Mouse (Mus musculus): ENCODE data around the gene Pola2. TPM values are rescaled to one million over a fixed set of nuclear protein-coding genes. Genes with fewer than 3 reads are reported as not detected.
A peak's percentile ranks its signal among the peaks of the same experiment; 100 is the strongest.

Gene Pola2
- polyA plus RNA-seq, 1 experiment from 2014 or later, result 20.8 TPM

DNA sequence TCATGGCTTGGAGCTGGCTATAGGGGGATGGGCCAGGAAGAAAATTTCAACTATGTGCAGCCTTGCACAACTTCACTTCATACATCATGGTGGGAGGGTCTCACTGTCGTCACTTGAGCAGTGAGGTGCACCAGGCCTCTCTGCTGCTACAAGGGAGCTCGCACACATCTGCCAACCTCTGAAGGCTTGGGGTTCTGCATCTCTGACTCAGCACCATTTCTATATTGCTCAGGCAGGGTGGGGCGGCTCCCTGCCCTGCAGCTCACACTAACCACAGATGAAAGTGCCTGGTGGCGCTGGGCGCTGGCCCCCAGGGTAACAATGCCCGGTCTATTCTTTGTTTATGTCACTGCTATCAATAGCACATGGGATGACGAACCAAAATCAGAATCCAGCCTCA lies 19.0 kb downstream of the Pola2 start:
- peaks cover 36% of the 10 kb centered on the region for H3K36me3 ChIP-seq
- no peak overlapping the region for H3K4me2 ChIP-seq
- no peak for ATAC-seq (ENCODE audit: low read depth)
- H3K9me3 ChIP-seq, result no peaks in the 10 kb centered on the region
- no peak overlapping the region for H3K4me3 ChIP-seq
- H3K27me3 ChIP-seq, result no peaks in the 10 kb centered on the region
- H3K4me1 ChIP-seq (replicated peaks), result 0 out of 2 replicates have a peak, but pooled peaks cover 9% of the 10 kb centered on the region
- H3K27ac ChIP-seq (replicated peaks), result no peak overlapping the region
- H3K9ac ChIP-seq, result no peak overlapping the region
- 80% methylated on average over 7 of the region's 7 CpGs for WGBS

GRCm38 (mm10) chr19:5944145-5944544 lies 19.9 kb downstream of the Pola2 start:
- WGBS, result 75% methylated on average over 8 of the region's 8 CpGs

DNA sequence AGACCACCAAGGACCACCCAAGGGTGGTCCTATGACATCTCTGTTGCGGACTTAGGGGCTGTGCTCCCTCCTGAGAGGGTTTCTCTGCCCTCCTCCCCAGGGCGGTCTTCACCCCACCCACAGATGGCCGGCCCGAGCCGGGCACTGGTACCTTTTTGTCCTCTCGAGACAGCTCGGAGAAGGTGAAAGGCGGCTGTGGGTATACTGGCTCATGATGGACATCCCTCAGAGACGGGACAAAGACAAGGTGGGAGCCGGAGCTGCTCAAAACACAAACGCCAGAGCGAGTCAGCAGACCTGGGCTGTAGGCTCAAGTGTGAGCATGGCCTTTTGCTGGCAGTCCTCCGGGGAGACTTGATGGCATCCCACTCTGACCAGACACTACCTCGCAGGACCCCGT lies 20.6 kb downstream of the Pola2 start:
- H3K27ac ChIP-seq (replicated peaks), result no peak overlapping the region
- H3K9me3 ChIP-seq, result no peaks in the 10 kb centered on the region
- ATAC-seq (ENCODE audit: low read depth), result no peak
- WGBS, result 92% methylated on average over 15 of the region's 15 CpGs
- no peak overlapping the region for H3K4me3 ChIP-seq
- H3K9ac ChIP-seq, result no peak overlapping the region
- no peak overlapping the region for H3K4me2 ChIP-seq
- peaks cover 15% of the 10 kb centered on the region for H3K4me1 ChIP-seq (replicated peaks)
- peaks cover 34% of the 10 kb centered on the region for H3K36me3 ChIP-seq
- no peaks in the 10 kb centered on the region for H3K27me3 ChIP-seq

More at GRCm38 (mm10) chr19:5944145-5944544, 19.9 kb downstream of the Pola2 start:
- no peaks in the 10 kb centered on the region for H3K27me3 ChIP-seq
- H3K27ac ChIP-seq (replicated peaks), result no peak overlapping the region
- no peak overlapping the region for H3K4me3 ChIP-seq
- peaks cover 38% of the 10 kb centered on the region for H3K36me3 ChIP-seq
- peaks cover 14% of the 10 kb centered on the region; the same call in 1 of the 2 replicates for H3K4me1 ChIP-seq (replicated peaks)
- no peak overlapping the region for H3K9ac ChIP-seq
- ATAC-seq (ENCODE audit: low read depth), result no peak
- no peak overlapping the region for H3K4me2 ChIP-seq
- H3K9me3 ChIP-seq, result no peaks in the 10 kb centered on the region

DNA sequence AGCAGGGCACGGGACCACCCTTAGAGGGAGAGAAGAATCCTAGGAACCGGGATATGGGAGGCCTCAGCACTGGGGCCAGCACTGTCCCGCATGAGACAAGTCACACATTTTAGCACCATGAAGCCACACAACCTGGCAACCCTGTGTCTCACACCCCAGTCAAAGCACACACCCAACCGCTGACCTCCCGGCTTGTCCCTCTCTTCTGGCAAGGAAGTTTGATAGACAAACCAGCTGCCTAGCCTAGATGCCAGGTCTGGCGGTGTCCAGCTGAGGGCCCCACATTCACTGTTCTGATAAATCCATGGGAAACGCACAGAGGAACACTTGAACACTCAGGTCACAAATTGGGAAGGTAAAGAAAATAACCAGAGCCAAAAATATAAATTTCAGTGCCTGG lies 21.4 kb downstream of the Pola2 start:
- Histone ChIP-seq H3K36me3 (peaks cover 26% of the 10 kb centered on the region), H3K4me3 (no peak overlapping the region), H3K4me1 (replicated peaks) (peaks cover 23% of the 10 kb centered on the region), H3K27me3 (no peaks in the 10 kb centered on the region), H3K27ac (replicated peaks) (no peak overlapping the region), H3K4me2 (no peak overlapping the region), H3K9me3 (no peaks in the 10 kb centered on the region), H3K9ac (no peak overlapping the region)
- 93% methylated on average over 7 of the region's 7 CpGs for WGBS
- no peak for ATAC-seq (ENCODE audit: low read depth)

- no peaks in the 10 kb centered on the region for H3K9me3 ChIP-seq
- H3K4me3 ChIP-seq, result no peak overlapping the region
- WGBS, result 95% methylated on average over 10 of the region's 10 CpGs
- no peak overlapping the region for H3K9ac ChIP-seq
- H3K4me2 ChIP-seq, result no peak overlapping the region
- ATAC-seq (ENCODE audit: low read depth), result no peak
- 0 out of 2 replicates have a peak overlapping the region, but pooled peaks have one; percentile 2 for H3K27ac ChIP-seq (replicated peaks)
- H3K27me3 ChIP-seq, result no peaks in the 10 kb centered on the region
- peaks cover 30% of the 10 kb centered on the region for H3K4me1 ChIP-seq (replicated peaks)
- peaks cover 23% of the 10 kb centered on the region for H3K36me3 ChIP-seq
Measured at GRCm38 (mm10) chr19:5940656-5941055, 23.3 kb downstream of the Pola2 start.

DNA sequence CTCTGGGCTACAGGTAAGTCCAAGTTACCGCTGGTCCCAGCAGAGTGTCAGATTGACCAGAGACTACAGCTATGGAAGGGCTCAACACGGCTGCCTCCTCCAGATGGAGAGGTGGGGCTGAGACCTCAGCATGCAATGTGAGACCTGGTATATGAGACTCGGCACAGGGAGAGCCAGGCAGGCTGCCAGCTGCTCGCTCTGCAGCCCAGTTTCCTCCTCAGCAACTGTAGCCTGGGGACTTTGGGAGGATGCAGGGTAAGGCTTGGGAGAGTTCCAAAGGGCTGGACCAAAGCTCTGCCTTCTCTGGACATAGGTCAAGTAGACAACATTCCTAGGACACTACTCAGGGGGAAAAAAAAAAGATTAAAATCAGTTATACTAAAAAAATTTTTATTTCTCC lies 23.8 kb downstream of the Pola2 start:
- Histone ChIP-seq H3K4me1 (replicated peaks) (peaks cover 27% of the 10 kb centered on the region), H3K36me3 (peaks cover 21% of the 10 kb centered on the region), H3K9me3 (no peaks in the 10 kb centered on the region), H3K27me3 (no peaks in the 10 kb centered on the region), H3K27ac (replicated peaks) (peak overlapping the region; percentile 70), H3K4me2 (no peak overlapping the region), H3K4me3 (no peak overlapping the region), H3K9ac (no peak overlapping the region)
- ATAC-seq (ENCODE audit: low read depth), result 0 out of 2 replicates have a peak, but pooled peaks have one; percentile 13
- 65% methylated on average over 4 of the region's 4 CpGs for WGBS

- 75% methylated on average over 5 of the region's 5 CpGs for WGBS
- H3K4me2 ChIP-seq, result no peak overlapping the region
- peaks cover 23% of the 10 kb centered on the region for H3K4me1 ChIP-seq (replicated peaks)
- H3K36me3 ChIP-seq, result peaks cover 19% of the 10 kb centered on the region
- no peaks in the 10 kb centered on the region for H3K27me3 ChIP-seq
- peak overlapping the region; percentile 70 for H3K27ac ChIP-seq (replicated peaks)
- no peak for ATAC-seq (ENCODE audit: low read depth)
- no peak overlapping the region for H3K9ac ChIP-seq
- no peak overlapping the region for H3K4me3 ChIP-seq
- no peaks in the 10 kb centered on the region for H3K9me3 ChIP-seq
Measured at GRCm38 (mm10) chr19:5939715-5940114, 24.3 kb downstream of the Pola2 start.

GRCm38 (mm10) chr19:5938516-5938915 lies 25.5 kb downstream of the Pola2 start:
- Histone ChIP-seq H3K9me3 (no peaks in the 10 kb centered on the region), H3K36me3 (peaks cover 19% of the 10 kb centered on the region), H3K9ac (no peak overlapping the region), H3K4me1 (replicated peaks) (peaks cover 21% of the 10 kb centered on the region), H3K27ac (replicated peaks) (peak overlapping the region; percentile 81), H3K4me2 (no peak overlapping the region), H3K4me3 (no peak overlapping the region), H3K27me3 (no peaks in the 10 kb centered on the region)
- WGBS, result 90% methylated on average over 6 of the region's 6 CpGs
- ATAC-seq (ENCODE audit: low read depth), result no peak

DNA sequence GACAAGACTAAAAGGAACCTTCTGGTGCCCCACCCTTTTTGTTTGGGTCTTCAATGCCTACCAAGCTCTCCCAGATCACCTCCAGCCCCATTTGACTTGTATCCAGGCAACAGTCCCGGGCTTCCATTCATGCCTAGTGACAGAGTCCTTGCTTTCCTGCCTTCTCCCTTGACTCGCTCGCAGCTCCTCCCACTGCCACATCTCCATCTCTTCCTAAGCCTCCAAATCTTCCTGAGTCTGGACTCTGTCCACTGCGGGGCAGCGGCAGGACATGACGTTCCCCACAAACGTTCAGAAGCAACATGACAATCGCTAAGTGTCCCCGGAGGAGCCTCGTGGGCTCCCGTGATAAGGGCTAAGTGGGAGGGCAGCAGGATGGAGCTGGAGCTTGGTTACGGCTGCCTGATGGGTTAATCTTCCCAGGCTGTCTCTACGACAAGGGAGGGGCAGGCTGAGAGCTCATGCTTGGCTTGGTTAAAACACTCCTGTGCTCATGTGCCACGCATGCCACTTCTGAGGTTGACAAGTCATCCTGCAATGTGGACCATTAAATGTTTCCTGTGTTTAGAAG lies 26.1 kb downstream of the Pola2 start:
- peaks cover 21% of the 10 kb centered on the region for H3K4me1 ChIP-seq (replicated peaks)
- peak overlapping the region; percentile 45 for H3K4me2 ChIP-seq
- no peaks in the 10 kb centered on the region for H3K27me3 ChIP-seq
- peaks cover 18% of the 10 kb centered on the region for H3K36me3 ChIP-seq
- H3K27ac ChIP-seq (replicated peaks), result peak overlapping the region; percentile 81
- 25% methylated on average over 14 of the region's 14 CpGs for WGBS
- ATAC-seq (ENCODE audit: low read depth), result peak; percentile 77; the same call in 1 of the 2 replicates
- H3K9me3 ChIP-seq, result no peaks in the 10 kb centered on the region
- H3K9ac ChIP-seq, result peak overlapping the region; percentile 45
- H3K4me3 ChIP-seq, result no peak overlapping the region

- H3K9me3 ChIP-seq, result no peaks in the 10 kb centered on the region
- peaks cover 21% of the 10 kb centered on the region for H3K4me1 ChIP-seq (replicated peaks)
- H3K4me3 ChIP-seq, result no peak overlapping the region
- H3K27ac ChIP-seq (replicated peaks), result peak overlapping the region; percentile 81
- no peaks in the 10 kb centered on the region for H3K27me3 ChIP-seq
- H3K9ac ChIP-seq, result no peak overlapping the region; the same call in 1 of the 2 replicates
- H3K4me2 ChIP-seq, result peak overlapping the region; percentile 45
- peaks cover 13% of the 10 kb centered on the region for H3K36me3 ChIP-seq
- 66% methylated on average over 21 of the region's 21 CpGs for WGBS
- ATAC-seq (ENCODE audit: low read depth), result no peak
Measured at GRCm38 (mm10) chr19:5937095-5937835, 26.7 kb downstream of the Pola2 start.

- 0 out of 2 replicates have a peak, but pooled peaks cover 4% of the 10 kb centered on the region for H3K36me3 ChIP-seq
- H3K4me1 ChIP-seq (replicated peaks), result peaks cover 21% of the 10 kb centered on the region
- no peak overlapping the region; the same call in 1 of the 2 replicates for H3K27ac ChIP-seq (replicated peaks)
- no peak overlapping the region for H3K4me2 ChIP-seq
- H3K4me3 ChIP-seq, result no peak overlapping the region
- no peak overlapping the region for H3K9ac ChIP-seq
- no peaks in the 10 kb centered on the region for H3K27me3 ChIP-seq
- ATAC-seq (ENCODE audit: low read depth), result no peak
- no peaks in the 10 kb centered on the region for H3K9me3 ChIP-seq
- 79% methylated on average over 5 of the region's 5 CpGs for WGBS
Measured at GRCm38 (mm10) chr19:5935691-5936090, 28.3 kb downstream of the Pola2 start.

DNA sequence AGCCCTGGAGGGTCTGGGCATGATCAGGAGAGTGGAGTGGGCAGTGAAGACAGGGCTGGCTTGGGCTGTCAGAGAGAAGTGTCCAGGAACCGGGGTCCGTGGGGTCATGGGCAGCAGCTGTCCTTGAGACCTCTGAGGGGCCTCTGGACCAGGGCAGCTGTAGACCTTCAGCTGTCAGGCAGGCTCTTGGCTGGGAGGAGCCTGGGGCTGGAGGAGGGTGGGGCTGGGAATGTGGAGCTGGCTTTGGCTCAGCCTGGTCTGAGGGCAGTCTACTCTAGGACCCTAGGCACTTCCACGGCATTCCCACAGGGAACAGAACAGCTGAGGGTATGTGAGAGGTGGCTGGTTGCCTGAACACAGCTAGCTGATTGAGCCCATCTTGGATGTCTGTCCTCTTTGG lies 28.7 kb downstream of the Pola2 start:
- no peak overlapping the region for H3K4me2 ChIP-seq
- no peaks in the 10 kb centered on the region for H3K27me3 ChIP-seq
- 0 out of 2 replicates have a peak, but pooled peaks cover 4% of the 10 kb centered on the region for H3K36me3 ChIP-seq
- H3K9me3 ChIP-seq, result no peaks in the 10 kb centered on the region
- H3K4me3 ChIP-seq, result no peak overlapping the region
- no peak for ATAC-seq (ENCODE audit: low read depth)
- H3K4me1 ChIP-seq (replicated peaks), result peaks cover 23% of the 10 kb centered on the region
- no peak overlapping the region for H3K9ac ChIP-seq
- 68% methylated on average over 3 of the region's 3 CpGs for WGBS
- no peak overlapping the region; the same call in 1 of the 2 replicates for H3K27ac ChIP-seq (replicated peaks)
